Mouse (Mus musculus) kidney, adult 9 months (tissue): Measurements from ENCODE around the gene Zfp354b.

Experiments used
- DNase-seq: peaks from one replicate; pipeline ENCODE4 v3.0.0; 2022

Gene Zfp354b

DNA sequence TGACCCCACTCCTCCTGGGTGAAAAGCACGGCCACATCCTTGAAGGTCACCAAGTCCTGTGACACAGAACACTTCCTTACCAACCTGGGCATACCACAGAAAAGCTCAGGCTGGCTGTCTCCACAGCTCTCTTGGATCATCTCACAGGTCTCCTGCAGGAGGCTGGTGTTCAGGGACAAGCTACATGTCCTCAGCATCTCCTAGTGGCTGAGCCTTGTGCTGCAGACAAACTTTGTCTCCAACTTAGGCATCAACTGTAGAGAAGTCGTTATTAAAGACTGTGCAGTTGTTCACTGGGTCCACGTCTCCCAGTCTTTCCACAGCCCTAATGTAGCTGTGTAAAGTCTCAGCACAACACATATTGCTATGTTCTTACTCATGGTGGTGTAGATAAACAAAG lies 47.7 kb downstream of the Zfp354b start:
- no peak for DNase-seq

DNA sequence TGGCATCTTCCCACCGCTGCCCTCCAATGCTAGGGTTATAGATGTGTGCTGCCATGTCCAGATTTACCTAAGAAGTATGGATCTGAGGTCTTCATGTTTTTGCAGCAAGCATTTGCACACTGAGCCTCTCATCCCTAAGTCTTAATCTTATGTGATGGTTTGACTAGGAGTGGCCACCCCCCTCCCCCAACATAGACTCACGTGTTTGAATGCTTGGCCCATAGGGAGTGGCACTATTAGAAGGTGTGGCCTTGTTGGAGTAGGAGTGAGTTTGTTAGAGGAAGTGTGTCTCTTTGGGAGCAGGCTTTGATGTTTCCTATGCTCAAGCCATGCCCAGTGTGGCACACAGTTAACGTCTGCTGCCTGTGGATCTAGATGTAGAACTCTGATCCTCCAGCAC lies 52.8 kb downstream of the Zfp354b start:
- DNase-seq = no peak
